Mouse (Mus musculus) cerebellum, adult 2 months (tissue): ENCODE results near the gene Nsg2.

Source experiments
- CTCF ChIP-seq: fragments of 200-500 bp; IDR thresholded peaks from 2 replicates; pipeline ENCODE4 v1.5.1; 2011; ENCODE audit warnings: low read depth, mild to moderate bottlenecking, control low read depth, low read length, moderate library complexity, borderline replicate concordance; ENCODE audit not compliant: insufficient read depth
- POLR2A ChIP-seq: fragments of 200-500 bp; IDR thresholded peaks from 2 replicates; pipeline ENCODE4 v1.6.1; 2011; ENCODE audit warnings: low read length, control low read depth, borderline replicate concordance; ENCODE audit not compliant: insufficient read depth

DNA sequence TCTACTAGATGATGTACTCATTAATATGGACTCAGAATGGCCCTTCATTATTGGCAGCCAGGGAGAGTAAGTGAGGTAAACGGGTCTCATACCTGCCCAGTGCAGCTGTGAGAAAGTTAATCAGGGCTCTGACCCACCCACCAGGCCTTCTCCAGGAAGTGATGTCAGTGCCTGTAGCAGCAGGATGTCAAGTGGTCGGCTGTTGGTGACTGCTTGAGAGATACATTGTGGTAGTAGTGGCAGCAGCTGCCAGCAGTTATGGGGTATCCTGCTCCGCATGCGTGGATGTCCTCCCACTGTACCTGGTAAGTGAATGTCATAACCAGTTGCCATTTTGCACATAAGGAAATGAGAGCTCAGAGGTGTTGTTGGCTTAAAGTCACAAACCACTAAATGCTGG, 39.4 kb downstream of the Nsg2 start:
- TF ChIP-seq CTCF (no peak), POLR2A (no peak)
